Mouse (Mus musculus): ENCODE results near the gene Trpv5. TPM values are rescaled to one million over a fixed set of nuclear protein-coding genes. Genes with fewer than 3 reads are reported as not detected.

The Trpv5 gene
- polyA plus RNA-seq, 1 experiment from 2014 or later, result 0.23 TPM

- no peak overlapping the region for H3K4me2 ChIP-seq (replicated peaks; ENCODE audit: low read depth)
- H3K4me1 ChIP-seq (replicated peaks; ENCODE audit: control insufficient read depth, insufficient read depth, low read length), result no peaks in the 10 kb centered on the region
- no peaks in the 10 kb centered on the region for H3K9me3 ChIP-seq (ENCODE audit: control insufficient read depth)
- no peaks in the 10 kb centered on the region for H3K27me3 ChIP-seq (replicated peaks; ENCODE audit: control insufficient read depth, insufficient read depth, low read length)
- H3K36me3 ChIP-seq (ENCODE audit: control insufficient read depth, insufficient read depth), result no peaks in the 10 kb centered on the region
- no peak for TF ChIP-seq CTCF (IDR thresholded peaks at IDR 0.05; ENCODE audit: low read depth)
- ATAC-seq, result no peak
- H3K9ac ChIP-seq (ENCODE audit: low read depth, low read length), result no peak overlapping the region
- WGBS, result 90% methylated on average over 12 of the region's 12 CpGs
- no peak overlapping the region for H3K27ac ChIP-seq (ENCODE audit: low read depth, low read length)
- H3K4me3 ChIP-seq (ENCODE audit: low read depth, low read length), result no peak overlapping the region
Measured at GRCm38 (mm10) chr6:41621241-41621990, 59.2 kb downstream of the Trpv5 start.

DNA sequence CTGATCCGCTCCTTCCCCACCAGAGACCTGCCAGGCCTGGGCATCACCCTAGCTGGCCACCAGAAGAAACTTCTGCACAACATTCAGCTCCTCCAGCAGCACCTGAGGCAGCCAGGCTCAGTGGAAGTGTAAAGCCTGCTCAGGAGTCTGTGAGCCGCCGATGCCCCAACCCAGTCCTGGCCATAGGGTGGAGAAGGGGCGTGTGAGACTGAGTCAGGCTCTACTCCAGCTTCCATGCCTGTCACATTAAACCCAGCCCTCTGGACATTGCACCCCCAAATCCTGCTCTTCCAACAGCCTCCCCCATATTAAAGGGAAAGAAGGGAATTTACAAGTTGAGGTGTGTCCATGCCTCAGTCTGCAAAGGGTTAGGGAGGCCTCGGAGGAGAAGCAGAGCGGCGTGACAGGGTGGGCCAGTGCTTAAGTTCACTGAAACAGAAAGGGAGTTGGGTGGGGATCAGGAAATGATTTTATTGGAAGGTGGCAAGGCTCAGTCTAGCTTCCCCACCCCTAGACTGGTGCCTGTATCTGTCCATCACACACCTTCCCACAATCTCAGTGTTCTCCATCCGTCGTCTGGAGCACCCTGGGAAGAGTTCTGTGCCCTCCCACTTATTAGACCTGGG, 60.3 kb downstream of the Trpv5 start:
- H3K4me3 ChIP-seq (ENCODE audit: low read depth, low read length), result no peak overlapping the region
- H3K4me2 ChIP-seq (replicated peaks; ENCODE audit: low read depth), result no peak overlapping the region
- no peaks in the 10 kb centered on the region for H3K27me3 ChIP-seq (replicated peaks; ENCODE audit: control insufficient read depth, insufficient read depth, low read length)
- peak; percentile 54 for ATAC-seq
- H3K36me3 ChIP-seq (ENCODE audit: control insufficient read depth, insufficient read depth), result no peaks in the 10 kb centered on the region
- no peaks in the 10 kb centered on the region for H3K9me3 ChIP-seq (ENCODE audit: control insufficient read depth)
- H3K4me1 ChIP-seq (replicated peaks; ENCODE audit: control insufficient read depth, insufficient read depth, low read length), result no peaks in the 10 kb centered on the region
- no peak for TF ChIP-seq CTCF (IDR thresholded peaks at IDR 0.05; ENCODE audit: low read depth)
- H3K27ac ChIP-seq (ENCODE audit: low read depth, low read length), result no peak overlapping the region
- 55% methylated on average over 9 of the region's 9 CpGs for WGBS
- H3K9ac ChIP-seq (ENCODE audit: low read depth, low read length), result no peak overlapping the region

- Histone ChIP-seq H3K9me3 (ENCODE audit: control insufficient read depth) (no peaks in the 10 kb centered on the region), H3K9ac (ENCODE audit: low read depth, low read length) (no peak overlapping the region), H3K27ac (ENCODE audit: low read depth, low read length) (no peak overlapping the region), H3K4me2 (replicated peaks; ENCODE audit: low read depth) (no peak overlapping the region), H3K36me3 (ENCODE audit: control insufficient read depth, insufficient read depth) (no peaks in the 10 kb centered on the region), H3K4me1 (replicated peaks; ENCODE audit: control insufficient read depth, insufficient read depth, low read length) (no peaks in the 10 kb centered on the region), H3K27me3 (replicated peaks; ENCODE audit: control insufficient read depth, insufficient read depth, low read length) (no peaks in the 10 kb centered on the region), H3K4me3 (ENCODE audit: low read depth, low read length) (no peak overlapping the region)
- 78% methylated on average over 5 of the region's 5 CpGs for WGBS
- ATAC-seq, result no peak
- TF ChIP-seq CTCF (IDR thresholded peaks at IDR 0.05; ENCODE audit: low read depth), result no peak
Measured at GRCm38 (mm10) chr6:41607637-41608036, 72.9 kb downstream of the Trpv5 start.

DNA sequence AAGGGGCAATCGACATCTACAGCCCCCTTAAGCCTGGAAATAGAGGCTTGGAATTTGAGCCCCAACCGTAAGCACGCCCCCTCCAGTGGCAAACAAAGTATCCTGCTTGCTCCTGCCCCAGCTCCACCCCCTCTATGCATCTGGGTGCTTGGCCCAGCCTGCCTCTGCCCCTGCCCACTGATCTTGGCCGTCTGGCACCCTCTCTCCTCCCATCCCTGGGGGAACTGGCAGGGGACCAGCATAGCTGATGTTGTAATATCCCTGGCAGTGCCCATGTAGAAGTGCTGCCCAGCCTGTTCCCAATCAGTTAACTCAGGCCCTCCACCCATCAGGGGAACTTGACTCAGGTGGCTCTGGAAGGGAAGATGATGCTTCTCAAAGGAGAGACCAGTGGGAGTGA, 74.4 kb downstream of the Trpv5 start:
- no peaks in the 10 kb centered on the region for H3K9me3 ChIP-seq (ENCODE audit: control insufficient read depth)
- 33% methylated on average over 4 of the region's 4 CpGs for WGBS
- H3K27ac ChIP-seq (ENCODE audit: low read depth, low read length), result no peak overlapping the region
- no peaks in the 10 kb centered on the region for H3K36me3 ChIP-seq (ENCODE audit: control insufficient read depth, insufficient read depth)
- no peaks in the 10 kb centered on the region for H3K4me1 ChIP-seq (replicated peaks; ENCODE audit: control insufficient read depth, insufficient read depth, low read length)
- peak overlapping the region; percentile 94 for H3K4me2 ChIP-seq (replicated peaks; ENCODE audit: low read depth)
- ATAC-seq, result no peak
- H3K9ac ChIP-seq (ENCODE audit: low read depth, low read length), result no peak overlapping the region; the same call in 1 of the 2 replicates
- no peak overlapping the region for H3K4me3 ChIP-seq (ENCODE audit: low read depth, low read length)
- peak; percentile 15; the same call in 1 of the 2 replicates for TF ChIP-seq CTCF (IDR thresholded peaks at IDR 0.05; ENCODE audit: low read depth)
- no peaks in the 10 kb centered on the region for H3K27me3 ChIP-seq (replicated peaks; ENCODE audit: control insufficient read depth, insufficient read depth, low read length)

- 3% methylated on average over 7 of the region's 7 CpGs for WGBS
- Histone ChIP-seq H3K4me3 (ENCODE audit: low read depth, low read length) (peak overlapping the region; percentile 70), H3K36me3 (ENCODE audit: control insufficient read depth, insufficient read depth) (no peaks in the 10 kb centered on the region), H3K9ac (ENCODE audit: low read depth, low read length) (peak overlapping the region; percentile 63), H3K27me3 (replicated peaks; ENCODE audit: control insufficient read depth, insufficient read depth, low read length) (no peaks in the 10 kb centered on the region), H3K4me1 (replicated peaks; ENCODE audit: control insufficient read depth, insufficient read depth, low read length) (no peaks in the 10 kb centered on the region), H3K27ac (ENCODE audit: low read depth, low read length) (no peak overlapping the region), H3K4me2 (replicated peaks; ENCODE audit: low read depth) (peak overlapping the region; percentile 94), H3K9me3 (ENCODE audit: control insufficient read depth) (no peaks in the 10 kb centered on the region)
- no peak for ATAC-seq
- TF ChIP-seq CTCF (IDR thresholded peaks at IDR 0.05; ENCODE audit: low read depth), result no peak
Measured at GRCm38 (mm10) chr6:41605794-41606104, 74.8 kb downstream of the Trpv5 start.

GRCm38 (mm10) chr6:41605061-41605793, 75.3 kb downstream of the Trpv5 start, which contains the start of gene Ephb6:
Gene Ephb6 (plus strand): TSS chr6:41605482.
- H3K4me3 ChIP-seq (ENCODE audit: low read depth, low read length), result peak within 1 kb of the TSS; percentile 70
- H3K4me1 ChIP-seq (replicated peaks; ENCODE audit: control insufficient read depth, insufficient read depth, low read length), result no peaks in the 10 kb centered on the region
- peak within 1 kb of the TSS; percentile 63 for H3K9ac ChIP-seq (ENCODE audit: low read depth, low read length)
- under 1% methylated on average over 67 of the region's 68 CpGs for WGBS
- peak within 1 kb of the TSS; percentile 94 for H3K4me2 ChIP-seq (replicated peaks; ENCODE audit: low read depth)
- H3K36me3 ChIP-seq (ENCODE audit: control insufficient read depth, insufficient read depth), result no peaks in the 10 kb centered on the region
- peak; percentile 13; the same call in 1 of the 2 replicates for TF ChIP-seq CTCF (IDR thresholded peaks at IDR 0.05; ENCODE audit: low read depth)
- peak; percentile 91 for ATAC-seq
- no peaks in the 10 kb centered on the region for H3K27me3 ChIP-seq (replicated peaks; ENCODE audit: control insufficient read depth, insufficient read depth, low read length)
- no peak within 1 kb of the TSS for H3K27ac ChIP-seq (ENCODE audit: low read depth, low read length)
- H3K9me3 ChIP-seq (ENCODE audit: control insufficient read depth), result no peaks in the 10 kb centered on the region

Data from intestine, postnatal 0 days (tissue).